Comparison of ENCODE assay signal across 8 mouse cellular contexts in the genomic region with DNA sequence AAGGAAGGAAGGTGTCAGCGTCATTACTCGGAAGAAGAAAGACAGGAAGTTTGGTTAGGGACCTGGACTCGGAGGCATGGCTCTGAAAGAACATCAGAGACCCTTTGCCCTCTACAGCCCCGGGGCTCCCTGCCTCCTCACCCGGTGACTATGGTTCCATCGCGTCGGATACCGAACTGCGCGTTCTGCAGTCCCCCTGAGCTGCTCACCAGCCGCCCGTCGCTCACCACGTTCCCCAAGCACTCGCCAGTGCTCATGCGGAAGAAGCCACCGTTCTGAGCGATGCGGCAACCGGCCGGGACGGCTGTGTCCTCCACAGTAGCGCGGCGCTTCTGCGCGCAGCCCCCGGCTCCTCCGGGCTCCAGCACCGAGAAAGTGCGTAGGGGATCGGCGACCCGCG. TPM values are rescaled to one million over a fixed set of nuclear protein-coding genes. Genes with fewer than 3 reads are reported as not detected.
DNase-seq lines count a peak whose midpoint lies in the region; ATAC-seq and TF ChIP-seq lines count a peak whose summit lies in the region.

No protein-coding gene starts in this region.

- no peak overlapping the region for H3K27ac ChIP-seq in embryonic facial prominence, embryonic 12.5 days
- no peak overlapping the region for H3K27ac ChIP-seq in hindbrain, postnatal 0 days
- H3K27ac ChIP-seq in liver, postnatal 0 days (ENCODE audit: low read depth): peak overlapping the region; percentile 52

- 1% methylated on average over 36 of the region's 36 CpGs for WGBS in embryonic facial prominence, embryonic 12.5 days
- 2% methylated on average over 36 of the region's 36 CpGs for WGBS in hindbrain, postnatal 0 days
- 1% methylated on average over 36 of the region's 36 CpGs for WGBS in liver, postnatal 0 days (ENCODE audit: insufficient replicate concordance)

- peaks cover 5% of the 10 kb centered on the region for H3K27me3 ChIP-seq in C2C12 (ENCODE audit: control insufficient read depth, insufficient read depth, insufficient read length)
- H3K27me3 ChIP-seq in embryonic facial prominence, embryonic 12.5 days: no peaks in the 10 kb centered on the region
- no peaks in the 10 kb centered on the region for H3K27me3 ChIP-seq in hindbrain, postnatal 0 days (ENCODE audit: insufficient read depth, low read length)
- H3K27me3 ChIP-seq in liver, postnatal 0 days (ENCODE audit: insufficient read depth, low read length): no peaks in the 10 kb centered on the region

- H3ac ChIP-seq in C2C12 (ENCODE audit: control insufficient read depth, insufficient read length, low read depth): peak overlapping the region; percentile 92

- H3K4me1 ChIP-seq in embryonic facial prominence, embryonic 12.5 days: peaks cover 7% of the 10 kb centered on the region
- H3K4me1 ChIP-seq in hindbrain, postnatal 0 days (ENCODE audit: insufficient read depth, low read length): peaks cover 11% of the 10 kb centered on the region; the same call in 1 of the 2 replicates
- H3K4me1 ChIP-seq in liver, postnatal 0 days (ENCODE audit: insufficient read depth): peaks cover 9% of the 10 kb centered on the region

- peak overlapping the region; percentile 98 for H3K4me2 ChIP-seq in embryonic facial prominence, embryonic 12.5 days (replicated peaks)
- H3K4me2 ChIP-seq in hindbrain, postnatal 0 days (ENCODE audit: low read depth, low read length): peak overlapping the region; percentile 75
- H3K4me2 ChIP-seq in liver, postnatal 0 days (ENCODE audit: low read depth, low read length): peak overlapping the region; percentile 93

- TF ChIP-seq CTCF in C2C12 (IDR thresholded peaks at IDR 0.05; ENCODE audit: control insufficient read depth, insufficient read depth, insufficient read length): no peak
- no peak for TF ChIP-seq CTCF in hindbrain, postnatal 0 days (IDR thresholded peaks at IDR 0.05; ENCODE audit: low read depth)
- no peak for TF ChIP-seq CTCF in liver, postnatal 0 days (IDR thresholded peaks at IDR 0.05; ENCODE audit: low read depth)

- no peak for TF ChIP-seq EP300 in liver, postnatal 0 days (IDR thresholded peaks at IDR 0.05; ENCODE audit: low read depth)

- no peaks in the 10 kb centered on the region for H3K36me3 ChIP-seq in C2C12 (ENCODE audit: control insufficient read depth, insufficient read depth)
- 0 out of 2 replicates have a peak, but pooled peaks cover 6% of the 10 kb centered on the region for H3K36me3 ChIP-seq in embryonic facial prominence, embryonic 12.5 days
- H3K36me3 ChIP-seq in hindbrain, postnatal 0 days (ENCODE audit: insufficient read depth, low read length): peaks cover 11% of the 10 kb centered on the region
- H3K36me3 ChIP-seq in liver, postnatal 0 days (replicated peaks; ENCODE audit: insufficient read depth, low read length): peaks cover 13% of the 10 kb centered on the region

- H3K4me3 ChIP-seq in C2C12 (ENCODE audit: insufficient read depth, poor library complexity, severe bottlenecking): peak overlapping the region; percentile 71
- peak overlapping the region; percentile 86 for H3K4me3 ChIP-seq in embryonic facial prominence, embryonic 12.5 days
- peak overlapping the region; percentile 78 for H3K4me3 ChIP-seq in hindbrain, postnatal 0 days (ENCODE audit: low read length)
- peak overlapping the region; percentile 91 for H3K4me3 ChIP-seq in liver, postnatal 0 days (ENCODE audit: low read depth, low read length)

- ATAC-seq in embryonic facial prominence, embryonic 12.5 days (ENCODE audit: insufficient number of reproducible peaks, insufficient read depth, low FRiP score, low TSS enrichment): peak; percentile 30; the same call in 1 of the 2 replicates
- no peak for ATAC-seq in hindbrain, postnatal 0 days
- ATAC-seq in liver, postnatal 0 days: peak; percentile 64

- H3K79me3 ChIP-seq in C2C12 (ENCODE audit: low read depth): no peaks in the 10 kb centered on the region

- peak overlapping the region; percentile 66 for H3K9ac ChIP-seq in embryonic facial prominence, embryonic 12.5 days
- H3K9ac ChIP-seq in hindbrain, postnatal 0 days (replicated peaks; ENCODE audit: low read length): peak overlapping the region; percentile 54
- H3K9ac ChIP-seq in liver, postnatal 0 days (replicated peaks): peak overlapping the region; percentile 76

- DNase-seq in adrenal gland, postnatal 36 days: peak; percentile 34 to 45
- DNase-seq in adrenal gland, postnatal 25 days: no peak
- no peak for DNase-seq in hindbrain, postnatal 0 days (ENCODE audit: low spot score)
- DNase-seq in liver, postnatal 0 days: peak; percentile 32
- DNase-seq in spleen, adult 12 weeks (ENCODE audit: low spot score): peak; percentile 4
- no peak for DNase-seq in layer of hippocampus, postnatal 36 days

- H3K79me2 ChIP-seq in C2C12 (ENCODE audit: control insufficient read depth, insufficient read depth): no peaks in the 10 kb centered on the region

- H3K9me3 ChIP-seq in embryonic facial prominence, embryonic 12.5 days: no peaks in the 10 kb centered on the region
- H3K9me3 ChIP-seq in hindbrain, postnatal 0 days (ENCODE audit: low read length): no peaks in the 10 kb centered on the region
- no peaks in the 10 kb centered on the region for H3K9me3 ChIP-seq in liver, postnatal 0 days (ENCODE audit: low read length)

TF ChIP-seq in C2C12, 6 proteins besides CTCF, POLR2A, EP300 and RAD21:
- no peak for TF ChIP-seq MYOG (IDR thresholded peaks at IDR 0.05; ENCODE audit: control insufficient read depth, extremely low read depth, insufficient read length)
- TF ChIP-seq CEBPB (IDR thresholded peaks at IDR 0.05; ENCODE audit: low read depth): no peak
- no peak for TF ChIP-seq MYOD1 (IDR thresholded peaks at IDR 0.05; ENCODE audit: control insufficient read depth, insufficient read length, low read depth)
- no peak for TF ChIP-seq FOSL1 (IDR thresholded peaks at IDR 0.05; ENCODE audit: insufficient read depth, low read length, poor library complexity, severe bottlenecking)
- no peak for TF ChIP-seq USF1 (IDR thresholded peaks at IDR 0.05; ENCODE audit: low read depth)
- TF ChIP-seq MAX (IDR thresholded peaks at IDR 0.05): no peak

RNA-seq across cellular contexts. Expression of a gene that starts 0.6 kb away (rescaled TPM):
- total RNA-seq in adrenal gland, postnatal 36 days (2021): 10 to 100 TPM; 22.4 to 27.2 TPM
- total RNA-seq in adrenal gland, postnatal 25 days (2021): 30.8 and 31.5 TPM in 2 replicates
- polyA plus RNA-seq in C2C12 (2012; fragmentation: generic; extraction: Trizol): 22.5 TPM
- 14.6 and 17.1 TPM in 2 replicates for polyA plus RNA-seq in embryonic facial prominence, embryonic 12.5 days (2016; fragmentation: Nextera tagmentation; extraction: Ambion mirVana)
- 8.5 and 10.0 TPM in 2 replicates for total RNA-seq in hindbrain, postnatal 0 days (2014; rRNA removed)
- polyA plus RNA-seq in hindbrain, postnatal 0 days (2015; fragmentation: Nextera tagmentation; extraction: Ambion mirVana): 7.4 and 8.6 TPM in 2 replicates
- polyA plus RNA-seq in liver, postnatal 0 days (2015; fragmentation: Nextera tagmentation; extraction: Ambion mirVana): 7.3 and 7.7 TPM in 2 replicates
- 10 to 100 TPM; 12.5 to 13.6 TPM for total RNA-seq in layer of hippocampus, postnatal 36 days (2021)

RNA-seq across cellular contexts. Expression of a gene that starts 18.9 kb away (rescaled TPM):
- total RNA-seq in adrenal gland, postnatal 36 days (2021): 10 to 100 TPM; 13.0 to 23.0 TPM
- 10.8 and 14.5 TPM in 2 replicates for total RNA-seq in adrenal gland, postnatal 25 days (2021)
- 4.4 TPM for polyA plus RNA-seq in C2C12 (2012; fragmentation: generic; extraction: Trizol)
- 2.1 and 2.3 TPM in 2 replicates for polyA plus RNA-seq in embryonic facial prominence, embryonic 12.5 days (2016; fragmentation: Nextera tagmentation; extraction: Ambion mirVana)
- 16.7 and 18.6 TPM in 2 replicates for total RNA-seq in hindbrain, postnatal 0 days (2014; rRNA removed)
- 8.3 and 9.6 TPM in 2 replicates for polyA plus RNA-seq in hindbrain, postnatal 0 days (2015; fragmentation: Nextera tagmentation; extraction: Ambion mirVana)
- polyA plus RNA-seq in liver, postnatal 0 days (2015; fragmentation: Nextera tagmentation; extraction: Ambion mirVana): 1.8 and 2.4 TPM in 2 replicates
- 1 to 10 TPM; 4.5 to 4.7 TPM for total RNA-seq in layer of hippocampus, postnatal 36 days (2021)

RNA-seq across cellular contexts. Expression of a gene that starts 30.2 kb away (rescaled TPM):
- 10 to 100 TPM; 30.2 to 38.6 TPM for total RNA-seq in adrenal gland, postnatal 36 days (2021)
- total RNA-seq in adrenal gland, postnatal 25 days (2021): 37.8 and 42.6 TPM in 2 replicates
- polyA plus RNA-seq in C2C12 (2012; fragmentation: generic; extraction: Trizol): 37.7 TPM
- 30.8 and 31.3 TPM in 2 replicates for polyA plus RNA-seq in embryonic facial prominence, embryonic 12.5 days (2016; fragmentation: Nextera tagmentation; extraction: Ambion mirVana)
- 44.4 and 53.7 TPM in 2 replicates for total RNA-seq in hindbrain, postnatal 0 days (2014; rRNA removed)
- polyA plus RNA-seq in hindbrain, postnatal 0 days (2015; fragmentation: Nextera tagmentation; extraction: Ambion mirVana): 38.9 and 40.6 TPM in 2 replicates
- polyA plus RNA-seq in liver, postnatal 0 days (2015; fragmentation: Nextera tagmentation; extraction: Ambion mirVana): 16.3 and 16.9 TPM in 2 replicates
- total RNA-seq in layer of hippocampus, postnatal 36 days (2021): 10 to 100 TPM; 26.7 to 29.9 TPM

RNA-seq across cellular contexts. Expression of a gene that starts 52.6 kb away (rescaled TPM):
- total RNA-seq in adrenal gland, postnatal 36 days (2021): 10 to 100 TPM; 23.3 to 33.5 TPM
- 30.2 and 35.6 TPM in 2 replicates for total RNA-seq in adrenal gland, postnatal 25 days (2021)
- 12.6 TPM for polyA plus RNA-seq in C2C12 (2012; fragmentation: generic; extraction: Trizol)
- 14.7 and 15.3 TPM in 2 replicates for polyA plus RNA-seq in embryonic facial prominence, embryonic 12.5 days (2016; fragmentation: Nextera tagmentation; extraction: Ambion mirVana)
- total RNA-seq in hindbrain, postnatal 0 days (2014; rRNA removed): 13.5 and 22.0 TPM in 2 replicates
- polyA plus RNA-seq in hindbrain, postnatal 0 days (2015; fragmentation: Nextera tagmentation; extraction: Ambion mirVana): 8.4 and 11.3 TPM in 2 replicates
- 8.3 and 8.9 TPM in 2 replicates for polyA plus RNA-seq in liver, postnatal 0 days (2015; fragmentation: Nextera tagmentation; extraction: Ambion mirVana)
- total RNA-seq in layer of hippocampus, postnatal 36 days (2021): 1 to 10 TPM; 5.2 to 5.6 TPM

RNA-seq across cellular contexts. Expression of a gene that starts 56.3 kb away (rescaled TPM):
- total RNA-seq in adrenal gland, postnatal 36 days (2021): under 1 TPM in 1 of 2 experiments, not detected in 1; 0.13 TPM
- 0.15 TPM in 1 of 2 replicates, not detected in the other for total RNA-seq in adrenal gland, postnatal 25 days (2021)
- polyA plus RNA-seq in C2C12 (2012; fragmentation: generic; extraction: Trizol): 0.01 TPM
- polyA plus RNA-seq in embryonic facial prominence, embryonic 12.5 days (2016; fragmentation: Nextera tagmentation; extraction: Ambion mirVana): 0.13 TPM in 1 of 2 replicates, not detected in the other
- total RNA-seq in hindbrain, postnatal 0 days (2014; rRNA removed): 0.21 and 0.29 TPM in 2 replicates
- polyA plus RNA-seq in hindbrain, postnatal 0 days (2015; fragmentation: Nextera tagmentation; extraction: Ambion mirVana): 0.09 and 0.18 TPM in 2 replicates
- polyA plus RNA-seq in liver, postnatal 0 days (2015; fragmentation: Nextera tagmentation; extraction: Ambion mirVana): 0.04 TPM in 1 of 2 replicates, not detected in the other
- 1 to 10 TPM; 5.7 to 7.9 TPM for total RNA-seq in layer of hippocampus, postnatal 36 days (2021)

Comparison
In these comparisons a context has a peak if more than half of its experiments do, and no peak if none do; other contexts are left out.
1. DNase-seq: peak in adrenal gland, postnatal 36 days (2 of 2), liver, postnatal 0 days (single experiment) and spleen, adult 12 weeks (single experiment); none in adrenal gland, postnatal 25 days (single experiment), hindbrain, postnatal 0 days (single experiment) and layer of hippocampus, postnatal 36 days (0 of 2).
2. Peak in every context shown above with its lines, with median percentiles within 50 percentile points of each other: H3K4me3 ChIP-seq, H3K4me2 ChIP-seq and H3K9ac ChIP-seq.